Mouse (Mus musculus) heart, postnatal 10 days (tissue): Measurements from ENCODE around the gene Gm4565. TPM values are rescaled to one million over a fixed set of nuclear protein-coding genes. Genes with fewer than 3 reads are reported as not detected.
"Not testable (repeated sequence)": the region's sequence is repeated elsewhere in the genome, so short reads cannot be mapped to it uniquely, and the experiment has no call there.

Experiments
- DNase-seq, 2 experiments: peaks; one replicate each; pipeline ENCODE4 v3.0.0; 2021
- intact Hi-C: fragments of 180-260 bp; cut with DNase I; formaldehyde crosslinking; loops from one replicate; pipeline ENCODE4 v1.15.1; 2025
- total RNA-seq, 2 experiments: library from RNA; stranded (reverse); gene quantifications; 2 replicates each; pipeline ENCODE4 v1.2.3; 2021

The Gm4565 gene
- not detected for total RNA-seq

DNA sequence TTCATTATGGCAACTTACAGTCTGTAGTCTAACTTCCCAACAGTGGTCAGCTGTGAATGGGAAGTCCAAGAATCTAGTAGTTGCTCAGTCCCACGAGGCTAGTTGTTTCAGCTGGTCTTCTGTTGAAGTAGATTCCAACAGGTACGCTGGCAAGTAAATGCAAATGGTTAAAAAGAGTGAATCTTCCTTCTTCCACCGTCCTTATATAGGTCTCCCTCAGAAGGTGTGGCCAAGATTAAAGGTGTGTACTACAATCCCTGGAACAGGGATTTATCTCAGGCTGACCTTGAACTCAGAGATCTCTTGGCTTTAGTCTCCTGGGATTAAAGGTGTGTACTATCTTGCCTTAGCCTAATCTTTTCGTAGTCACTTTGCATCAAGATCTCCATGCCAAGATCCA, at the start of gene Gm4565:
Gm4565 (minus strand) TSS at position 101 of the 400 bp plus-strand sequence.
- intact Hi-C loops, DNase-seq: not testable (repeated sequence)

DNA sequence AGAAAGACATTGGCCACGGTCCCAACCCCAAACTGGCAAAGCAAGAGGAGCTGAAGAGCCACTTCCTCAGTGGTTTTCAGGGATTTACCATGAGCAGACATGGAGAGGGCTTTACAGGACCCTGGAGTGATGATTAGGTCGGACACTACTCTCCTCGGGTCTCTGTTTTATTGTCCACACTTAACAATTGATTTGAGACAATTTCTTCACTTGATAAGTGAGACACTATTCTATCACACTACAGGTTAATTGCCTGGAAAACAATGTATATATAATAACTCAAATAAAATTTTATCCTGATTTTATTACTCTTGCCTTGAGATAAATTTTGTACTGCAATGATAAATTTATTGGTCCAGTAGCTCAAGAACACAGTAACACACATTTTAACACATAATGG, 22.7 kb downstream of the Gm4565 start, which contains the start of gene Gm4201:
Gm4201 (minus strand) TSS at position 101 of the 400 bp plus-strand sequence.
- intact Hi-C loops, DNase-seq: not testable (repeated sequence)

DNA sequence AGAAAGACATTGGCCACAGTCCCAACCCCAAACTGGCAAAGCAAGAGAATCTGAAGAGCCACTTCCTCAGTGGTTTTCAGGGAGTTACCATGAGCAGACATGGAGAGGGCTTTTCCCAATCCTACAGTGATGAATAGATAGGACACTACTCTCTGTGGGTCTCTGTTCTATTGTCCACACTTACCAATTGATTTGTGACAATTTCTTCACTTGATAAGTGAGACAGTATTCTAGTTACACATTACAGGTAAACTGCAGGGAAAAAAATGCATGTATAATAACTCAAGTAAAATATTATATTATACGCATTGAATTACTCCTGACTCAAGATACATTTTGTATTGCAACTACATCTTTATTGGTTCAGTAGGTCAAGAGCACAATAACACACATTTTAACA, 53.1 kb downstream of the Gm4565 start, which contains the start of gene Gm8677:
Gm8677 (minus strand) TSS at position 101 of the 400 bp plus-strand sequence.
- DNase-seq, intact Hi-C loops: not testable (repeated sequence)

Other genes with a start within 250 kb of the Gm4565 start
- gene Gm8660, start 217.1 kb downstream of the Gm4565 start, total RNA-seq = not detected
- gene Vmn1r148, start 174.5 kb downstream of the Gm4565 start, total RNA-seq = not detected
- not detected for gene Vmn1r149, start 149.9 kb downstream of the Gm4565 start, total RNA-seq
- not detected for gene Gm10665, start 124.1 kb downstream of the Gm4565 start, total RNA-seq
- gene Vmn1r151, start 88.4 kb downstream of the Gm4565 start, total RNA-seq = not detected
- not detected for gene Vmn1r152, start 65.2 kb downstream of the Gm4565 start, total RNA-seq
- gene Gm8677, start 53.2 kb downstream of the Gm4565 start, total RNA-seq = not detected
- not detected for gene Gm4201, start 22.8 kb downstream of the Gm4565 start, total RNA-seq
- gene Vmn1r155, start 69.9 kb upstream of the Gm4565 start, total RNA-seq = not detected
- not detected for gene Gm8693, start 104.2 kb upstream of the Gm4565 start, total RNA-seq
- not detected for gene Gm4567, start 131.6 kb upstream of the Gm4565 start, total RNA-seq
- not detected for gene Vmn1r157, start 173.6 kb upstream of the Gm4565 start, total RNA-seq
- not detected for gene Vmn1r158, start 202.7 kb upstream of the Gm4565 start, total RNA-seq